Mouse (Mus musculus): Measurements from ENCODE around the gene Igsf21. TPM values are rescaled to one million over a fixed set of nuclear protein-coding genes. Genes with fewer than 3 reads are reported as not detected.

The Igsf21 gene
- polyA plus RNA-seq, 1 experiment from 2014 or later, result 0.07 TPM

- ATAC-seq (ENCODE audit: insufficient read depth), result no peak
- WGBS (ENCODE audit: insufficient replicate concordance), result 44% methylated on average over 14 of the region's 14 CpGs
- no peak overlapping the region for H3K27ac ChIP-seq (replicated peaks)
- H3K9me3 ChIP-seq (replicated peaks), result no peaks in the 10 kb centered on the region
- no peak overlapping the region for H3K4me3 ChIP-seq (replicated peaks)
- no peak overlapping the region for H3K9ac ChIP-seq
- no peaks in the 10 kb centered on the region for H3K4me1 ChIP-seq (replicated peaks)
- no peak overlapping the region for H3K4me2 ChIP-seq
- H3K27me3 ChIP-seq, result no peaks in the 10 kb centered on the region
- H3K36me3 ChIP-seq (replicated peaks), result no peaks in the 10 kb centered on the region
Measured at GRCm38 (mm10) chr4:140214406-140214805, 32.2 kb downstream of the Igsf21 start.

GRCm38 (mm10) chr4:140210129-140210890 is 36.3 kb downstream of the Igsf21 start:
- Histone ChIP-seq H3K27ac (replicated peaks) (no peak overlapping the region), H3K4me2 (no peak overlapping the region), H3K4me3 (replicated peaks) (no peak overlapping the region), H3K4me1 (replicated peaks) (no peaks in the 10 kb centered on the region), H3K9ac (no peak overlapping the region), H3K36me3 (replicated peaks) (no peaks in the 10 kb centered on the region), H3K27me3 (no peaks in the 10 kb centered on the region), H3K9me3 (replicated peaks) (no peaks in the 10 kb centered on the region)
- WGBS (ENCODE audit: insufficient replicate concordance), result 55% methylated on average over 11 of the region's 11 CpGs
- no peak for ATAC-seq (ENCODE audit: insufficient read depth)

GRCm38 (mm10) chr4:140205811-140206231 is 40.8 kb downstream of the Igsf21 start:
- H3K36me3 ChIP-seq (replicated peaks), result no peaks in the 10 kb centered on the region
- ATAC-seq (ENCODE audit: insufficient read depth), result no peak
- WGBS (ENCODE audit: insufficient replicate concordance), result 61% methylated on average over 12 of the region's 12 CpGs

GRCm38 (mm10) chr4:140204775-140205174 is 41.8 kb downstream of the Igsf21 start:
- WGBS (ENCODE audit: insufficient replicate concordance), result 73% methylated on average over 10 of the region's 10 CpGs
- ATAC-seq (ENCODE audit: insufficient read depth), result no peak

More at GRCm38 (mm10) chr4:140205811-140206231, 40.8 kb downstream of the Igsf21 start:
- H3K27ac ChIP-seq (replicated peaks), result no peak overlapping the region
- no peak overlapping the region for H3K4me2 ChIP-seq
- no peaks in the 10 kb centered on the region for H3K27me3 ChIP-seq
- no peak overlapping the region for H3K9ac ChIP-seq
- H3K9me3 ChIP-seq (replicated peaks), result no peaks in the 10 kb centered on the region
- H3K4me3 ChIP-seq (replicated peaks), result no peak overlapping the region
- H3K4me1 ChIP-seq (replicated peaks), result no peaks in the 10 kb centered on the region

GRCm38 (mm10) chr4:140203696-140204272 is 42.8 kb downstream of the Igsf21 start:
- H3K4me2 ChIP-seq, result no peak overlapping the region
- 66% methylated on average over 12 of the region's 12 CpGs for WGBS (ENCODE audit: insufficient replicate concordance)
- no peaks in the 10 kb centered on the region for H3K9me3 ChIP-seq (replicated peaks)

More at GRCm38 (mm10) chr4:140204775-140205174, 41.8 kb downstream of the Igsf21 start:
- no peaks in the 10 kb centered on the region for H3K4me1 ChIP-seq (replicated peaks)
- H3K9ac ChIP-seq, result no peak overlapping the region
- H3K4me3 ChIP-seq (replicated peaks), result no peak overlapping the region
- H3K9me3 ChIP-seq (replicated peaks), result no peaks in the 10 kb centered on the region
- no peaks in the 10 kb centered on the region for H3K36me3 ChIP-seq (replicated peaks)
- H3K4me2 ChIP-seq, result no peak overlapping the region
- no peak overlapping the region for H3K27ac ChIP-seq (replicated peaks)
- no peaks in the 10 kb centered on the region for H3K27me3 ChIP-seq

GRCm38 (mm10) chr4:140202196-140202595 is 44.4 kb downstream of the Igsf21 start:
- no peak for ATAC-seq (ENCODE audit: insufficient read depth)
- Histone ChIP-seq H3K9ac (no peak overlapping the region), H3K27ac (replicated peaks) (no peak overlapping the region), H3K4me1 (replicated peaks) (no peaks in the 10 kb centered on the region), H3K27me3 (no peaks in the 10 kb centered on the region), H3K4me2 (no peak overlapping the region), H3K9me3 (replicated peaks) (no peaks in the 10 kb centered on the region), H3K4me3 (replicated peaks) (no peak overlapping the region), H3K36me3 (replicated peaks) (no peaks in the 10 kb centered on the region)
- WGBS (ENCODE audit: insufficient replicate concordance), result 37% methylated on average over 6 of the region's 6 CpGs

More at GRCm38 (mm10) chr4:140203696-140204272, 42.8 kb downstream of the Igsf21 start:
- Histone ChIP-seq H3K27ac (replicated peaks) (no peak overlapping the region), H3K4me1 (replicated peaks) (no peaks in the 10 kb centered on the region), H3K4me3 (replicated peaks) (no peak overlapping the region), H3K9ac (no peak overlapping the region), H3K27me3 (no peaks in the 10 kb centered on the region), H3K36me3 (replicated peaks) (no peaks in the 10 kb centered on the region)
- ATAC-seq (ENCODE audit: insufficient read depth), result no peak

GRCm38 (mm10) chr4:140200296-140200695 is 46.3 kb downstream of the Igsf21 start:
- no peaks in the 10 kb centered on the region for H3K36me3 ChIP-seq (replicated peaks)
- 52% methylated on average over 14 of the region's 14 CpGs for WGBS (ENCODE audit: insufficient replicate concordance)
- H3K4me1 ChIP-seq (replicated peaks), result no peaks in the 10 kb centered on the region
- H3K27ac ChIP-seq (replicated peaks), result no peak overlapping the region
- no peaks in the 10 kb centered on the region for H3K27me3 ChIP-seq
- H3K4me3 ChIP-seq (replicated peaks), result no peak overlapping the region
- H3K9me3 ChIP-seq (replicated peaks), result no peaks in the 10 kb centered on the region
- ATAC-seq (ENCODE audit: insufficient read depth), result no peak
- no peak overlapping the region for H3K4me2 ChIP-seq
- H3K9ac ChIP-seq, result no peak overlapping the region

GRCm38 (mm10) chr4:140196717-140197116 is 49.9 kb downstream of the Igsf21 start:
- 60% methylated on average over 9 of the region's 9 CpGs for WGBS (ENCODE audit: insufficient replicate concordance)
- no peak overlapping the region for H3K4me3 ChIP-seq (replicated peaks)

GRCm38 (mm10) chr4:140192276-140193002 is 54.1 kb downstream of the Igsf21 start:
- H3K9me3 ChIP-seq (replicated peaks), result no peaks in the 10 kb centered on the region
- ATAC-seq (ENCODE audit: insufficient read depth), result no peak
- no peaks in the 10 kb centered on the region for H3K27me3 ChIP-seq
- H3K4me3 ChIP-seq (replicated peaks), result no peak overlapping the region
- H3K27ac ChIP-seq (replicated peaks), result no peak overlapping the region
- no peaks in the 10 kb centered on the region for H3K36me3 ChIP-seq (replicated peaks)
- no peak overlapping the region for H3K4me2 ChIP-seq
- WGBS (ENCODE audit: insufficient replicate concordance), result 72% methylated on average over 18 of the region's 18 CpGs
- H3K9ac ChIP-seq, result no peak overlapping the region
- H3K4me1 ChIP-seq (replicated peaks), result no peaks in the 10 kb centered on the region; the same call in 1 of the 2 replicates

More at GRCm38 (mm10) chr4:140196717-140197116, 49.9 kb downstream of the Igsf21 start:
- Histone ChIP-seq H3K36me3 (replicated peaks) (no peaks in the 10 kb centered on the region), H3K4me2 (no peak overlapping the region), H3K4me1 (replicated peaks) (no peaks in the 10 kb centered on the region), H3K27ac (replicated peaks) (no peak overlapping the region), H3K27me3 (no peaks in the 10 kb centered on the region), H3K9ac (no peak overlapping the region), H3K9me3 (replicated peaks) (no peaks in the 10 kb centered on the region)
- ATAC-seq (ENCODE audit: insufficient read depth), result no peak

- Histone ChIP-seq H3K4me2 (no peak overlapping the region), H3K27ac (replicated peaks) (no peak overlapping the region), H3K9ac (no peak overlapping the region), H3K9me3 (replicated peaks) (no peaks in the 10 kb centered on the region), H3K27me3 (no peaks in the 10 kb centered on the region), H3K4me1 (replicated peaks) (no peaks in the 10 kb centered on the region; the same call in 1 of the 2 replicates), H3K36me3 (replicated peaks) (no peaks in the 10 kb centered on the region), H3K4me3 (replicated peaks) (no peak overlapping the region)
- ATAC-seq (ENCODE audit: insufficient read depth), result no peak
- 74% methylated on average over 9 of the region's 9 CpGs for WGBS (ENCODE audit: insufficient replicate concordance)
Measured at GRCm38 (mm10) chr4:140189601-140190000, 57.0 kb downstream of the Igsf21 start.

- H3K27me3 ChIP-seq, result no peaks in the 10 kb centered on the region
- H3K27ac ChIP-seq (replicated peaks), result no peak overlapping the region
- H3K9ac ChIP-seq, result no peak overlapping the region
- H3K4me1 ChIP-seq (replicated peaks), result no peaks in the 10 kb centered on the region; the same call in 1 of the 2 replicates
- no peaks in the 10 kb centered on the region for H3K9me3 ChIP-seq (replicated peaks)
- 35% methylated on average over 7 of the region's 7 CpGs for WGBS (ENCODE audit: insufficient replicate concordance)
- ATAC-seq (ENCODE audit: insufficient read depth), result no peak
- no peaks in the 10 kb centered on the region for H3K36me3 ChIP-seq (replicated peaks)
- H3K4me3 ChIP-seq (replicated peaks), result no peak overlapping the region
- H3K4me2 ChIP-seq, result no peak overlapping the region
Measured at GRCm38 (mm10) chr4:140188626-140189025, 58.0 kb downstream of the Igsf21 start.

Measured in liver, embryonic 15.5 days (tissue).